Mouse (Mus musculus) embryonic stem cell, embryonic (primary cell): ENCODE results near the gene Atp8a2.

Experiments used
- CTCF ChIA-PET, 4 experiments: fragments of 300-600 bp in 2 of 4; fragments of 350-600 bp in 2 of 4; sonication (Branson Sonifier 250); formaldehyde crosslinking; loops; one replicate each; lab custom pipeline; 2022; ENCODE audit warnings: inconsistent platforms in 2 of 4; lab: Charles Lee
- POLR2A ChIA-PET, 4 experiments: fragments of 300-600 bp in 2 of 4; fragments of 350-600 bp in 2 of 4; sonication (Branson Sonifier 250); formaldehyde crosslinking; loops; one replicate each; lab custom pipeline; 2022; ENCODE audit warnings: antibody characterized with exemption in 4 of 4, inconsistent platforms in 1 of 4; lab: Charles Lee

Atp8a2 gene

GRCm38 (mm10) chr14:59960961-59961360 is 236.0 kb downstream of the Atp8a2 start:
- POLR2A ChIA-PET, result no interaction called here
- CTCF ChIA-PET, result interaction anchor here in 3 of 4 experiments (0.6 to 0.7 kb wide), 4 partner anchors 160 to 352 kb away, joined by 3 to 9 read pairs (median 3); partner anchors contain the start of gene Shisa2 (in 1 of the 3)

GRCm38 (mm10) chr14:59960214-59960890 is 236.6 kb downstream of the Atp8a2 start:
- ChIA-PET POLR2A (no interaction called here), CTCF (interaction anchor here in 1 of 4 experiments (1.0 kb wide), 1 partner anchor 56 kb away, joined by 3 read pairs; no protein-coding TSS in a partner anchor)

GRCm38 (mm10) chr14:59959723-59960122 is 237.3 kb downstream of the Atp8a2 start:
- ChIA-PET CTCF (interaction anchor here in 1 of 4 experiments (1.0 kb wide), 1 partner anchor 57 kb away, joined by 3 read pairs; no protein-coding TSS in a partner anchor), POLR2A (no interaction called here)

- POLR2A ChIA-PET, result no interaction called here
- CTCF ChIA-PET, result no interaction called here
Observed at GRCm38 (mm10) chr14:59949983-59950382, 247.0 kb downstream of the Atp8a2 start.

- ChIA-PET CTCF (interaction anchor here in 3 of 4 experiments (0.6 to 1.6 kb wide), 12 partner anchors 15 to 561 kb away, joined by 3 to 14 read pairs (median 4); no protein-coding TSS in a partner anchor), POLR2A (interaction anchor here in 3 of 4 experiments (0.7 to 1.3 kb wide), 4 partner anchors 15 to 257 kb away, joined by 3 to 7 read pairs (median 4); no protein-coding TSS in a partner anchor)
Observed at GRCm38 (mm10) chr14:59942864-59943611, 253.9 kb downstream of the Atp8a2 start.

- POLR2A ChIA-PET, result interaction anchor here in 2 of 4 experiments (0.7 kb wide), 3 partner anchors 70 to 256 kb away, joined by 3 to 7 read pairs (median 4); no protein-coding TSS in a partner anchor
- CTCF ChIA-PET, result interaction anchor here in 3 of 4 experiments (0.6 to 1.6 kb wide), 12 partner anchors 14 to 562 kb away, joined by 3 to 14 read pairs (median 4); no protein-coding TSS in a partner anchor
Observed at GRCm38 (mm10) chr14:59942199-59942598, 254.8 kb downstream of the Atp8a2 start.

- ChIA-PET POLR2A (interaction anchor here in 3 of 4 experiments (0.6 to 1.6 kb wide), 4 partner anchors 16 to 335 kb away, joined by 3 to 7 read pairs (median 4); partner anchors contain the start of gene Cdadc1 (in 1 of the 3)), CTCF (interaction anchor here in 1 of 4 experiments (0.9 kb wide), 1 partner anchor 323 kb away, joined by 3 read pairs; no protein-coding TSS in a partner anchor)
Observed at GRCm38 (mm10) chr14:59932355-59932754, 264.6 kb downstream of the Atp8a2 start.

- ChIA-PET CTCF (interaction anchor here in 1 of 4 experiments (0.9 kb wide), 1 partner anchor 322 kb away, joined by 3 read pairs; no protein-coding TSS in a partner anchor), POLR2A (interaction anchor here in 2 of 4 experiments (0.5 to 1.6 kb wide), 3 partner anchors 15 to 1091 kb away, joined by 3 read pairs; no protein-coding TSS in a partner anchor)
Observed at GRCm38 (mm10) chr14:59931412-59932058, 265.4 kb downstream of the Atp8a2 start.

- ChIA-PET POLR2A (interaction anchor here in 1 of 4 experiments (0.7 kb wide), 1 partner anchor 15 kb away, joined by 3 read pairs; no protein-coding TSS in a partner anchor), CTCF (interaction anchor here in 1 of 4 experiments (1.2 kb wide), 1 partner anchor 13 kb away, joined by 5 read pairs; no protein-coding TSS in a partner anchor)
Observed at GRCm38 (mm10) chr14:59929190-59929589, 267.8 kb downstream of the Atp8a2 start.

GRCm38 (mm10) chr14:59928781-59929180 is 268.2 kb downstream of the Atp8a2 start:
- ChIA-PET POLR2A (interaction anchor here in 1 of 4 experiments (0.6 to 0.7 kb wide), 2 partner anchors 15 to 542 kb away, joined by 3 read pairs; no protein-coding TSS in a partner anchor), CTCF (interaction anchor here in 1 of 4 experiments (0.7 to 1.2 kb wide), 2 partner anchors 13 to 321 kb away, joined by 3 to 5 read pairs; no protein-coding TSS in a partner anchor)

GRCm38 (mm10) chr14:59927804-59928203 is 269.2 kb downstream of the Atp8a2 start:
- ChIA-PET POLR2A (interaction anchor here in 2 of 4 experiments (0.6 to 1.1 kb wide), 7 partner anchors 16 to 809 kb away, joined by 3 to 5 read pairs (median 3); no protein-coding TSS in a partner anchor), CTCF (interaction anchor here in 2 of 4 experiments (0.6 to 1.2 kb wide), 9 partner anchors 14 to 1072 kb away, joined by 3 to 6 read pairs (median 4); no protein-coding TSS in a partner anchor)

- ChIA-PET POLR2A (no interaction called here), CTCF (interaction anchor here in 1 of 4 experiments (0.6 kb wide), 1 partner anchor 405 kb away, joined by 3 read pairs; no protein-coding TSS in a partner anchor)
Observed at GRCm38 (mm10) chr14:59919865-59920264, 277.1 kb downstream of the Atp8a2 start.

- POLR2A ChIA-PET, result no interaction called here
Observed at GRCm38 (mm10) chr14:59903484-59904130, 293.4 kb downstream of the Atp8a2 start.

GRCm38 (mm10) chr14:59893971-59894370 is 303.0 kb downstream of the Atp8a2 start:
- ChIA-PET CTCF (no interaction called here), POLR2A (no interaction called here)

More at GRCm38 (mm10) chr14:59903484-59904130, 293.4 kb downstream of the Atp8a2 start:
- CTCF ChIA-PET, result no interaction called here

- POLR2A ChIA-PET, result no interaction called here
- CTCF ChIA-PET, result no interaction called here
Observed at GRCm38 (mm10) chr14:59892084-59892483, 304.9 kb downstream of the Atp8a2 start.

- POLR2A ChIA-PET, result interaction anchor here in 1 of 4 experiments (0.6 kb wide), 1 partner anchor 1109 kb away, joined by 4 read pairs; no protein-coding TSS in a partner anchor
- CTCF ChIA-PET, result no interaction called here
Observed at GRCm38 (mm10) chr14:59891491-59891890, 305.5 kb downstream of the Atp8a2 start.

- ChIA-PET POLR2A (interaction anchor here in 1 of 4 experiments (0.6 kb wide), 1 partner anchor 1108 kb away, joined by 4 read pairs; no protein-coding TSS in a partner anchor), CTCF (interaction anchor here in 1 of 4 experiments (0.6 kb wide), 1 partner anchor 299 kb away, joined by 8 read pairs; no protein-coding TSS in a partner anchor)
Observed at GRCm38 (mm10) chr14:59890818-59891217, 306.2 kb downstream of the Atp8a2 start.
